Mouse (Mus musculus): ENCODE results near the gene Tmem132d. TPM values are rescaled to one million over a fixed set of nuclear protein-coding genes. Genes with fewer than 3 reads are reported as not detected.
A peak's percentile ranks its signal among the peaks of the same experiment; 100 is the strongest.

The Tmem132d gene
- polyA plus RNA-seq, 1 experiment from 2014 or later, result 0.73 TPM

DNA sequence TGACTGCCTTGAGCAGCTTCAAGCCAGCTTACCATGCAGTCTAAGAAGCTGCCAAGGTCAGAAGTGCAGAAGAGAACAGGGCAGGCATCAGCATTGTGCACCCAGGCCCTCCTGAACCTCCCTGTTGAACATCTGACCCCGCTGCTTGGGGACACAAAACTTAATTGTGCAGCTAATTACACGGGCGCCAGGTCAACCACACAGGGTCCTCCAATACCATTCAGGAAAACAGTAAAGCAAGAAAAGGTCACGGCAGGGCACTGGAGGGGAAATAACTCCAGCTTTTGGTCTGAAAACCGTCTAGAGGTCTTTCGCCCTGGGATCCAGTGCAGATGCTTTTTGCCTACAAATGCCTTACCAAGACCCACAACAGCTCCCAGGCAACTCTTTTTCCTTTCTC, 159.6 kb downstream of the Tmem132d start:
- Histone ChIP-seq H3K4me1 (peaks cover 18% of the 10 kb centered on the region), H3K36me3 (replicated peaks) (no peaks in the 10 kb centered on the region), H3K27me3 (ENCODE audit: poor library complexity, severe bottlenecking) (peaks cover 41% of the 10 kb centered on the region), H3K27ac (no peak overlapping the region), H3K9me3 (0 out of 2 replicates have a peak, but pooled peaks cover 3% of the 10 kb centered on the region), H3K4me3 (no peak overlapping the region)
- WGBS, result 11% methylated on average over 6 of the region's 6 CpGs
- peak; percentile 30 for DNase-seq (ENCODE audit: extremely low spot score, low spot score)

DNA sequence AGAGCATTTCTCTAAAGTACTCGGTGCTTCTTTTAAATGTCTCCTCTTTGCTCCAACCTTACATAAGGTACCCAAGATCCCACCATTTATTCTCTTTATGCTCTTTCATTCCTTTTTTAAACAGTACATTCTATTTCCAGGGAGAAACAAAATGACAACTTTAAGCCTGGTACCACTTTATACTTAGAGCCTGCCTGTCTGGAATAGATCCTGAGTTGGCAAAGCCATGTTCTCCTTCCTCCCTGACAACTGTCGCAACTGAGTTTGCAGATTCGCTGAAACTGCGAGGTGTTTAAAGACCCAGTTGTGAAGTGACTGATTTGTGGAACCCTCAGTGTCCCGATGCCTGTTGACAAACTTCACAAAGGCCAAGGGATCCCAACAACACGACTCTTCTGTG, 165.5 kb downstream of the Tmem132d start:
- WGBS, result 93% methylated on average over 6 of the region's 6 CpGs
- H3K27me3 ChIP-seq (ENCODE audit: poor library complexity, severe bottlenecking), result no peaks in the 10 kb centered on the region; the same call in 1 of the 2 replicates
- no peak for DNase-seq (ENCODE audit: extremely low spot score, low spot score)

DNA sequence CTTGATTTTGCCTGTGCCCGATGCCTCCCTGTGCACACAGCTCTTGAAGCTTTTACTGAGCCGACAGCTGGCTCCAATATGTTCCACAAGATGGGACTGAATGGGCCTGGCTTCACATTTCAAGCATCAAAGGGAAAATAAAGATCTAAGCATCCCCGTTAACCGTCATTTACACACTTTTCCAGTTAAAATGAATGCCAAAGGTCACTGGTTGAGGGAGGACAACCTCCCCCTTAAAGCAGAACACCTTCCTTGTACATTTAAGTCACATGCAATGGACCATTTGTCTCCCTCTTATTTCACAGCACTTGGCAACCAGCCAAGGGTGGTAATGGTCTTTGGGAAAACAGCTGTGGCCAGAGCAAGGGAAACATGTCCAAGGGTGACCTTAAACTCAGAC, 188.7 kb downstream of the Tmem132d start:
- no peak overlapping the region for H3K4me3 ChIP-seq
- no peaks in the 10 kb centered on the region for H3K27me3 ChIP-seq (ENCODE audit: poor library complexity, severe bottlenecking)
- H3K36me3 ChIP-seq (replicated peaks), result no peaks in the 10 kb centered on the region
- no peak for DNase-seq (ENCODE audit: extremely low spot score, low spot score)
- WGBS, result 62% methylated on average over 4 of the region's 4 CpGs
- H3K4me1 ChIP-seq, result peaks cover 6% of the 10 kb centered on the region; the same call in 1 of the 2 replicates
- H3K27ac ChIP-seq, result no peak overlapping the region
- H3K9me3 ChIP-seq, result peaks cover 7% of the 10 kb centered on the region; the same call in 1 of the 2 replicates

More for the DNA sequence above, 165.5 kb downstream of the Tmem132d start:
- peaks cover 3% of the 10 kb centered on the region for H3K4me1 ChIP-seq
- peaks cover 3% of the 10 kb centered on the region; the same call in 1 of the 2 replicates for H3K9me3 ChIP-seq
- no peak overlapping the region for H3K27ac ChIP-seq
- H3K36me3 ChIP-seq (replicated peaks), result no peaks in the 10 kb centered on the region
- H3K4me3 ChIP-seq, result no peak overlapping the region

DNA sequence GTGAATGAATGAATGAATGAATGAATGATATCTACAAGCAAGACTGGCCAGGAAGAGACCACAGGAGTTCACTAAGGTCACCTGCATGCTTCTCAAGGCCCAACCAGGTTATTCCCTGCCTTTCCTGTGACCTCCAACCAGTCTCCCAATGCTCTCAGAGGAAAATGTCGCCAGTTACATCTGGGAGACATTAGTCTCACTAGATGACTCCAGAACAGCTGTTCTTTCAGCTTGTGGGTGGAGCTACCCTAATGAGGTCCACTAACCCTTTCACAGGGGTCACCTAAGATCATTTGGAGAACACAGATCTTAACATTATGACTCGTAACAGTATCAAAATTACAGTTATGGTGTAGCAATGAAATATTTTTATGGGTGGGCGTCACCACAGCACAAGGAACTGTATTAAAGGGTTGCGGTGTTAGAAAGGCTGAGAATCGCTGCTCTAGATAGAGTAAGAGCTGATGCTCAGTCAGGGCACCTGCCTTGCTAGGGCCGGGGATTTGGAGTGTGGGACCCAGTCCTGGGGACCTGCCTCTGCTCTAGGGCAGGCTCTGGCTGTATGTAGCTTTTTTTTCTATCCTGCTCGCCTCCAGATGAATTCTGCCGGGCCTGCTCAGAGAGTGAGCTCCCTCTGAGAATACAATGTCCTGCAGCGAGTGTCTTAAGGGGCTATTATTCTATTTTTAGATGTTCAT, 196.1 kb downstream of the Tmem132d start:
- no peaks in the 10 kb centered on the region for H3K36me3 ChIP-seq (replicated peaks)
- H3K4me1 ChIP-seq, result peaks cover 20% of the 10 kb centered on the region
- H3K4me3 ChIP-seq, result no peak overlapping the region
- no peak for DNase-seq (ENCODE audit: extremely low spot score, low spot score)
- H3K27me3 ChIP-seq (ENCODE audit: poor library complexity, severe bottlenecking), result no peaks in the 10 kb centered on the region
- peaks cover 7% of the 10 kb centered on the region; the same call in 1 of the 2 replicates for H3K9me3 ChIP-seq
- 54% methylated on average over 9 of the region's 9 CpGs for WGBS
- H3K27ac ChIP-seq, result no peak overlapping the region

DNA sequence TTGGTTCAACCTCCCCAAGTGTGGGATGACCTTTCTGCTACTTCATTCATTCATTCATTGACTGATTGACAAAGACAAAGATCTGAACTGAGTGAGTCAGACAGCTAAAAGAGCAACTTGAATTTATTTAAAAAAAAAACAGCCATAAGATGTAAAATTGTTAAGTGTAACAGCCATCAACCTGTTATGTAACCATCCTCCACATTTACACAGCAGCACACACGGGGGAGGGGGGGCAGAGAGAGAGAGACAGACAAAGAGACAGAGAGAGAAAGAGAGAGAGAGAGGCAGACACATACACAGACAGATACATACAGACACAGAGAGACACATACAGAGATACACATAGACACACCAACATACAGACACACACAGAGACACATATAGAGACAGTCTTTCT, 197.3 kb downstream of the Tmem132d start:
- Histone ChIP-seq H3K27me3 (ENCODE audit: poor library complexity, severe bottlenecking) (no peaks in the 10 kb centered on the region), H3K4me1 (peaks cover 20% of the 10 kb centered on the region), H3K4me3 (no peak overlapping the region), H3K27ac (no peak overlapping the region), H3K36me3 (replicated peaks) (no peaks in the 10 kb centered on the region), H3K9me3 (peaks cover 7% of the 10 kb centered on the region; the same call in 1 of the 2 replicates)
- WGBS, result 62% methylated on average over 1 of the region's 1 CpGs
- DNase-seq (ENCODE audit: extremely low spot score, low spot score), result no peak

DNA sequence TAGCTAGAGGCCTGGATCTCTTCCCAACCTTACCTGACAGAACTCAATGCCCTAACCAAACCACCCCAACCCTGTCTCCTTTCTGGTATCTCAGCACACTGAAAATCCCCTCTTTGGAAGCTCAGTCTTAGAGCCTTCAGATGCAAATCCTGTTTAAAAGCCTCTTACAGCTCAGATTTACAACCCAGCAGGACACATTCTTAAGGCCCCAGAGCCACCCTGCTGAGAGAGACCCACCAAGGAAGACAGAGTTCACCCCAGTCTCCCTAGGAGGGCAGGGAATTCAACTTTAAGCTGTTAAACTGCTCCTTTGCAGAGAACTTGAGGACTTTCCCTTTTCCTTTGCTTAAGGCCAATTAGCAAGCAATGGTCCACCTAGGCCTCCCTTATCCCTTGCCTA, 199.8 kb downstream of the Tmem132d start:
- Histone ChIP-seq H3K27me3 (ENCODE audit: poor library complexity, severe bottlenecking) (no peaks in the 10 kb centered on the region), H3K36me3 (replicated peaks) (no peaks in the 10 kb centered on the region), H3K4me3 (no peak overlapping the region), H3K4me1 (peaks cover 17% of the 10 kb centered on the region), H3K27ac (no peak overlapping the region), H3K9me3 (no peaks in the 10 kb centered on the region; the same call in 1 of the 2 replicates)
- no peak for DNase-seq (ENCODE audit: extremely low spot score, low spot score)

DNA sequence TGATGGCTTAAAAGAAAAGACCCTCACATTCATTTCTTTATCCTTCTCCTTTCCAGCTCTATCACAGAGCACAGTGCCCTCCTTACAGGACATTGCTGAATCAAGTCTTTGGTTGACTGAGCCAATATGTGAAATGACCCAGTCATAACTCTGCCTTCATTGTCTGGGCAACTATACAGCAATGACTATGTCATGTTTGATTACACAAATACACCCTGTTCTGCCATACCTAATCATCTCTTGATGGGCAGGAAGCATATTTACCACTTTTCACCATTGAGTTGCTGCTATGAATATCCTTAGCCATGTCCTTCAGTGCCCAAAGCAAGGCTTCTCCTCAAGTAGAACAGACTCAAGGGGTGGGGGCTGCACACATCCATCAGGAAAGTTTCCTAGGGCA, 214.6 kb downstream of the Tmem132d start:
- Histone ChIP-seq H3K36me3 (replicated peaks) (no peaks in the 10 kb centered on the region), H3K27me3 (ENCODE audit: poor library complexity, severe bottlenecking) (no peaks in the 10 kb centered on the region), H3K4me1 (no peaks in the 10 kb centered on the region), H3K27ac (no peak overlapping the region), H3K9me3 (no peaks in the 10 kb centered on the region), H3K4me3 (no peak overlapping the region)
- DNase-seq (ENCODE audit: extremely low spot score, low spot score), result no peak

DNA sequence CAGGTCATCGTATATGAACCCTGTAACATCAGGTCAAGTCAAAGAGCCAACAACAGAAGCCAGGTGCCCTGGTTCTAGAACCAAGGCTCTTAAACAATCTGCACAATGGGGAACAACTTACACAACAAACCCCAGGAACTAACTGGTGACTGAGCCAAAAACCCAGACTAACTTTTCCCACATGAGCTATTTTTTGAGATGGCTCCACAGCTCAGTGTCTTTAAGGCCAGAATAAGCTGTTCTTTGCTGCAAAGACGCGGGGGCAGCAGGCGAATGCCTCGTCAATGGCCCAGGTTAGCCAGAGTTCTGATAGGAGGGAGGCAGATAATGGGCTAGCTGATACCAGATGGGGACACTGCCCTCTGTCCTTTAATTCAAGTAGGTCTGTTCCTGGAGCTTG, 221.8 kb downstream of the Tmem132d start:
- WGBS, result 89% methylated on average over 5 of the region's 5 CpGs
- Histone ChIP-seq H3K9me3 (no peaks in the 10 kb centered on the region), H3K27ac (no peak overlapping the region)

DNA sequence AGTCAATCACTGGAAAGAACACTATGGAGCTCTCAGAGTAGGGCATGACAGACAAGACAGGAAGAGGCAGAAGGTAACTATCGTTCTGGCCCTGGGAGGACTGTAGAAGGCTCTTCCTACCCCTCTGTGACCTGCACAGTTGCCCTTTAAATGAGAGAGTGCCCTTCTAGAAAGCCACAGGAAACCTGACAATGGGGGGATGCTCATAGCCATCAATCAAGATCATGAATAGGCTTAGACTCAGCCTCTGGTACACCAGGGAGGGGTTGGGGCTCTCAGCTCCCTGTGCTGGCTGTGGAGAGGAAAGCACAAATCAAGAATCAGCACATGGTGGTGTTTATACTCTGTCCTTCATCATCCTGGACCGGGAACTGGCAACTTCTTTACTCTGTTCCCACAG, 227.2 kb downstream of the Tmem132d start:
- Histone ChIP-seq H3K9me3 (no peaks in the 10 kb centered on the region), H3K4me1 (peaks cover 28% of the 10 kb centered on the region), H3K36me3 (replicated peaks) (no peaks in the 10 kb centered on the region), H3K27me3 (ENCODE audit: poor library complexity, severe bottlenecking) (no peaks in the 10 kb centered on the region), H3K4me3 (no peak overlapping the region), H3K27ac (no peak overlapping the region)
- WGBS, result 45% methylated on average over 2 of the region's 2 CpGs
- DNase-seq (ENCODE audit: extremely low spot score, low spot score), result no peak

More for the DNA sequence above, 221.8 kb downstream of the Tmem132d start:
- Histone ChIP-seq H3K4me1 (peaks cover 1% of the 10 kb centered on the region), H3K36me3 (replicated peaks) (no peaks in the 10 kb centered on the region), H3K27me3 (ENCODE audit: poor library complexity, severe bottlenecking) (no peaks in the 10 kb centered on the region), H3K4me3 (no peak overlapping the region)
- DNase-seq (ENCODE audit: extremely low spot score, low spot score), result no peak

DNA sequence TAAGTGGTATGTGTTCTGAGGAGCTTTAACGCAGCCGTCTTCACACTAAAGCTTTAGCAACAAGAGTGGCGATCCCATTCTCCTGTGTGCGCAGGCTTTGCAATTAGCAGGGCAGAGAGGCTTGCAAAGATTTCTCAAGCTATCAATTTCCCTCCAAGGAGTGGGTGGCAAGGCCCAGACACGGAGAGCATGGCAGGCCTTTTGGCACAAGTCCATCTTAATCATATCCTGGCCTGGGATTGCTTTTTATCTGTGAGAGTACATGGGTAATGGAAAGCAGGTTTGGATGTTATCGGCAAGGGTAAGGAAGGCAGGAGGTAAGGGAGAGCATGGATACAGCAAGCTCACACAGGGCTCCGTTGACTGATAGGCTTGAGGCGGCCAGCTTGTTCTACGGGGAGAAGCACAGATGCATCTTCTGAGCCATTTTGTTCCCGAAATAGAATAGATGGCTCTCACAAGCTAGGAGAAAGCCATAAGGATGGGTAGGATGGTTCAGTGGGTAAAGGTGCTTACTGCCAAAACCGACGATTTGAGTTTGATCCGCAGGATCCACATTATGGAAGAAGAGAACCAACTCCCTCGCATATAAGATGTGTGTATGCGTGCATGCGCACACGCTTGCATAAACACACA, 228.1 kb downstream of the Tmem132d start:
- Histone ChIP-seq H3K9me3 (no peaks in the 10 kb centered on the region), H3K4me3 (no peak overlapping the region), H3K27ac (peak overlapping the region; percentile 71; the same call in 1 of the 2 replicates), H3K4me1 (peaks cover 28% of the 10 kb centered on the region), H3K27me3 (ENCODE audit: poor library complexity, severe bottlenecking) (no peaks in the 10 kb centered on the region), H3K36me3 (replicated peaks) (no peaks in the 10 kb centered on the region)
- WGBS, result 81% methylated on average over 17 of the region's 17 CpGs
- no peak for DNase-seq (ENCODE audit: extremely low spot score, low spot score)

DNA sequence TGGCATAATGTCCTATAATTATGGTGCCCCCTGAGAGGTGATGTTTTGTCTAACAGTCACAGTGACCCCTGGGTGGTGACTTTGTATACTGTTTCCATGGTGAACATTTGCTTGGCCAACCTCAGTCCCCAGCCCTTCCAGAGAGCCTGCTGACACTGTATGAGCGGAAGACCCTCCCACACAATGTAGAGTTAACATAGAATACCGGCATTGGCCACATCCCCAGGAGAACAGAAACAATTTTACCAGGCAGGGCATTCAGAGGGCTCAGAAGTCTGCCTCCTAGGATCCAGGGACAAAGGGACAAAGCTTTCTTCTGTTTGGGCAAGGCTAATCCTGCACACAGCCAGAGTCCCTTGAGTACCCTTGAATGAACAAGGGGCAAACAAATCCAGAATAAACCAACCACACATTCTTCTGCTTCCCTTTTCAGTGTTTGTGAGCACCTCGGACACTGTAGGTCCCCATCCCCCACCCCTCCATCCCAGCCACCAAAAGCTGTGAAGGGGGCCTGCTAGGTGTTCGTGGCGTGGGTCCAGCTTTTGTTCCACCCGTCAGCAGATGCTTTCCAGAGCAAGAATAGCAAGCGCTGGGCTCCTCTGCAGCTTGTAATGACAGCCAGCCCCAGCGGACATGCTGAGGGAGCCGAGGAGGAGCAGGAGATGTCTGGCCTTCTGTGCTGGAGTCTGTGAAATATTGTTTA, 228.8 kb downstream of the Tmem132d start:
- no peaks in the 10 kb centered on the region for H3K27me3 ChIP-seq (ENCODE audit: poor library complexity, severe bottlenecking)
- H3K36me3 ChIP-seq (replicated peaks), result no peaks in the 10 kb centered on the region
- no peaks in the 10 kb centered on the region for H3K9me3 ChIP-seq
- H3K27ac ChIP-seq, result peak overlapping the region; percentile 71
- peak overlapping the region; percentile 24; the same call in 1 of the 2 replicates for H3K4me3 ChIP-seq
- peak; percentile 29 for DNase-seq (ENCODE audit: extremely low spot score, low spot score)
- WGBS, result 20% methylated on average over 9 of the region's 9 CpGs
- H3K4me1 ChIP-seq, result peaks cover 28% of the 10 kb centered on the region

DNA sequence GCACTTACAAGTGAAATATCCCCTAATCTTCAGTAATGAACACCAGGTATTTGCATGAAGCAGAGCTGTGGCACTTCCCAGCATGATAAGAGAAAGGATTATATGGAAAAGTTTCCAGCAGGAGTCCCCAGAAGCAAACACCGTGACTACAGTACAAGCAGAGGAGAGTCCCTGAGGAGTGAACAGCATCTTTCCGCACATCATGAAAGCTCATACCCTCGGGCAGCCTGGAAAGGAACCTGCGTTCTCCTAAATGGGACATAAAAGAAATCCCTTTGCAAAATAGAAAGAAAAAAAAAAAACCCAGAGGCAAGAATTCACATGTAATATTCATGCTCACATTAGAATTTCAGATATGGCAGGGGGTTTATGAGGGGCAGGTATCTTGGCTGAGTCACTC, 238.8 kb downstream of the Tmem132d start:
- Histone ChIP-seq H3K9me3 (no peaks in the 10 kb centered on the region), H3K4me3 (no peak overlapping the region), H3K27ac (no peak overlapping the region), H3K27me3 (ENCODE audit: poor library complexity, severe bottlenecking) (no peaks in the 10 kb centered on the region), H3K4me1 (peaks cover 20% of the 10 kb centered on the region), H3K36me3 (replicated peaks) (no peaks in the 10 kb centered on the region)
- WGBS, result 84% methylated on average over 4 of the region's 4 CpGs
- DNase-seq (ENCODE audit: extremely low spot score, low spot score), result no peak
